Mouse (Mus musculus) embryonic fibroblast, embryonic 13.5 days (primary cell): ENCODE data around the gene Specc1. TPM values are rescaled to one million over a fixed set of nuclear protein-coding genes. Genes with fewer than 3 reads are reported as not detected.
A peak's percentile ranks its signal among the peaks of the same experiment; 100 is the strongest.

Experiments
- H3K27ac ChIP-seq: 2 replicates; pipeline ENCODE4 v1.5.1; 2012; ENCODE audit warnings: low read length, control low read depth, inconsistent platforms; ENCODE audit not compliant: insufficient read depth
- H3K4me1 ChIP-seq: 2 replicates; pipeline ENCODE4 v1.6.1; 2011; ENCODE audit warnings: low read length; ENCODE audit not compliant: control insufficient read depth, insufficient read depth
- H3K4me3 ChIP-seq: 2 replicates; pipeline ENCODE4 v1.5.1; 2011; ENCODE audit warnings: mild to moderate bottlenecking, control low read depth, low read length; ENCODE audit not compliant: insufficient read depth
- CTCF ChIP-seq: IDR thresholded peaks from 2 replicates; pipeline ENCODE4 v1.5.1; 2011; ENCODE audit warnings: mild to moderate bottlenecking, control low read depth, low read length, moderate library complexity, borderline replicate concordance; ENCODE audit not compliant: insufficient read depth
- POLR2A ChIP-seq: IDR thresholded peaks from 2 replicates; pipeline ENCODE4 v1.6.1; 2011; ENCODE audit warnings: low read depth, mild to moderate bottlenecking, control low read depth, low read length, moderate library complexity
- polyA plus RNA-seq: library from polyadenylated mRNA; stranded (reverse); fragments of >200 nt; gene quantifications from 2 replicates; pipeline ENCODE4 v1.2.4, GENCODE M21; 2011; ENCODE audit warnings: low read depth; ENCODE audit not compliant: missing spikeins, insufficient read length

The Specc1 gene
- 47.3 and 93.9 TPM in 2 replicates for polyA plus RNA-seq

- TF ChIP-seq CTCF: peak; percentile 68
- TF ChIP-seq POLR2A: no peak
- Histone ChIP-seq H3K4me3 (peak within 1 kb of the TSS; percentile 56), H3K4me1 (peaks cover 6% of the 10 kb centered on the region), H3K27ac (no peak within 1 kb of the TSS)
Observed at GRCm38 (mm10) chr11:61956572-61957295, at the start of gene Specc1. Gene Specc1, plus strand, starts transcription at chr11:61956763.

- TF ChIP-seq CTCF (no peak), POLR2A (no peak)
- no peak overlapping the region for H3K4me3 ChIP-seq
- H3K27ac ChIP-seq: no peak overlapping the region
- H3K4me1 ChIP-seq: no peaks in the 10 kb centered on the region
Observed at GRCm38 (mm10) chr11:61908315-61908714, 48.2 kb upstream of the Specc1 start.

GRCm38 (mm10) chr11:61919702-61920101 is 36.9 kb upstream of the Specc1 start:
- Histone ChIP-seq H3K27ac (no peak overlapping the region), H3K4me3 (no peak overlapping the region), H3K4me1 (no peaks in the 10 kb centered on the region)
- TF ChIP-seq CTCF (no peak), POLR2A (no peak)

GRCm38 (mm10) chr11:61923309-61923708 is 33.3 kb upstream of the Specc1 start:
- Histone ChIP-seq H3K4me1 (no peaks in the 10 kb centered on the region), H3K4me3 (no peak overlapping the region), H3K27ac (no peak overlapping the region)
- TF ChIP-seq POLR2A (no peak), CTCF (no peak)

- no peaks in the 10 kb centered on the region; the same call in 1 of the 2 replicates for H3K4me1 ChIP-seq
- TF ChIP-seq CTCF: no peak
- no peak for TF ChIP-seq POLR2A
Observed at GRCm38 (mm10) chr11:61929323-61930097, 27.1 kb upstream of the Specc1 start.

GRCm38 (mm10) chr11:61930098-61930517 is 26.5 kb upstream of the Specc1 start, which contains the start of gene Akap10:
Gene Akap10, minus strand, starts transcription at chr11:61930252.
- TF ChIP-seq CTCF (no peak), POLR2A (peak; percentile 79)
- peak within 1 kb of the TSS; percentile 59 for H3K27ac ChIP-seq
- H3K4me1 ChIP-seq: no peaks in the 10 kb centered on the region; the same call in 1 of the 2 replicates
- H3K4me3 ChIP-seq: peak within 1 kb of the TSS; percentile 98

More at GRCm38 (mm10) chr11:61929323-61930097, 27.1 kb upstream of the Specc1 start:
- peak overlapping the region; percentile 98 for H3K4me3 ChIP-seq
- peak overlapping the region; percentile 23; the same call in 1 of the 2 replicates for H3K27ac ChIP-seq

GRCm38 (mm10) chr11:61930640-61931586 is 25.6 kb upstream of the Specc1 start:
- Histone ChIP-seq H3K4me1 (no peaks in the 10 kb centered on the region; the same call in 1 of the 2 replicates), H3K4me3 (peak overlapping the region; percentile 55), H3K27ac (peak overlapping the region; percentile 59)
- no peak for TF ChIP-seq CTCF
- TF ChIP-seq POLR2A: no peak

GRCm38 (mm10) chr11:61937761-61938160 is 18.8 kb upstream of the Specc1 start:
- Histone ChIP-seq H3K4me1 (no peaks in the 10 kb centered on the region), H3K4me3 (no peak overlapping the region), H3K27ac (no peak overlapping the region)
- TF ChIP-seq POLR2A: no peak
- no peak for TF ChIP-seq CTCF

GRCm38 (mm10) chr11:61942903-61943302 is 13.7 kb upstream of the Specc1 start:
- TF ChIP-seq POLR2A (no peak), CTCF (no peak)
- no peak overlapping the region for H3K4me3 ChIP-seq
- no peak overlapping the region for H3K27ac ChIP-seq
- H3K4me1 ChIP-seq: no peaks in the 10 kb centered on the region
